Mouse (Mus musculus) midbrain, embryonic 13.5 days (tissue): ENCODE measurements around the gene Itih1. TPM values are rescaled to one million over a fixed set of nuclear protein-coding genes. Genes with fewer than 3 reads are reported as not detected.

Source experiments
- ATAC-seq: fragments of 200-750 bp; cut with Nextera tagmentation; 2 replicates; pipeline ENCODE4 v1.8.0; 2017; ENCODE audit warnings: mild to moderate bottlenecking, moderate TSS enrichment, moderate library complexity
- H3K27ac ChIP-seq: fragments of 300-500 bp; sonication (generic); 2 replicates; pipeline ENCODE4 v1.5.1; 2015; ENCODE audit warnings: inconsistent platforms, mild to moderate bottlenecking, moderate library complexity
- H3K27me3 ChIP-seq: fragments of 300-500 bp; sonication (generic); 2 replicates; pipeline ENCODE4 v1.6.1; 2015; ENCODE audit warnings: mild to moderate bottlenecking, inconsistent platforms
- H3K36me3 ChIP-seq: fragments of 300-500 bp; sonication (generic); 2 replicates; pipeline ENCODE4 v1.6.1; 2015; ENCODE audit warnings: mild to moderate bottlenecking, inconsistent platforms
- H3K4me1 ChIP-seq: fragments of 300-500 bp; sonication (generic); replicated peaks from 2 replicates; pipeline ENCODE4 v1.6.1; 2015; ENCODE audit warnings: inconsistent platforms
- H3K4me2 ChIP-seq: fragments of 300-500 bp; sonication (generic); replicated peaks from 2 replicates; pipeline ENCODE4 v1.6.1; 2015; ENCODE audit warnings: moderate library complexity, mild to moderate bottlenecking, inconsistent platforms
- H3K4me3 ChIP-seq: fragments of 300-500 bp; sonication (generic); replicated peaks from 2 replicates; pipeline ENCODE4 v1.5.1; 2015; ENCODE audit warnings: mild to moderate bottlenecking, inconsistent platforms
- H3K9ac ChIP-seq: fragments of 300-500 bp; sonication (generic); replicated peaks from 2 replicates; pipeline ENCODE4 v1.6.1; 2015; ENCODE audit warnings: mild to moderate bottlenecking, inconsistent platforms
- H3K9me3 ChIP-seq: fragments of 300-500 bp; sonication (generic); 2 replicates; pipeline ENCODE4 v1.6.1; 2016; ENCODE audit warnings: mild to moderate bottlenecking, inconsistent platforms
- WGBS: fragments of 180-500 bp; shearing (Covaris S2); methylation state at CpG from one replicate; pipeline ENCODE4 v1.1.7; 2015; 5-methylcytosine and 5-hydroxymethylcytosine counted together
- polyA plus RNA-seq: library from polyadenylated mRNA; unstranded; fragments of >200 nt; fragmentation: Nextera tagmentation; extraction: Ambion mirVana; gene quantifications from 2 replicates; pipeline ENCODE4 v1.2.1, GENCODE M21; 2015

Gene Itih1
- polyA plus RNA-seq, 1 experiment from 2014 or later = not detected

- no peak for ATAC-seq
- 88% methylated on average over 4 of the region's 4 CpGs for WGBS
- no peaks in the 10 kb centered on the region for H3K4me1 ChIP-seq
- H3K4me2 ChIP-seq = no peak overlapping the region
- no peaks in the 10 kb centered on the region for H3K9me3 ChIP-seq
- no peaks in the 10 kb centered on the region for H3K36me3 ChIP-seq
- H3K9ac ChIP-seq = no peak overlapping the region
- H3K27ac ChIP-seq = no peak overlapping the region
- H3K4me3 ChIP-seq = no peak overlapping the region
- no peaks in the 10 kb centered on the region for H3K27me3 ChIP-seq
Observed at GRCm38 (mm10) chr14:30930386-30930785, 12.7 kb downstream of the Itih1 start.

DNA sequence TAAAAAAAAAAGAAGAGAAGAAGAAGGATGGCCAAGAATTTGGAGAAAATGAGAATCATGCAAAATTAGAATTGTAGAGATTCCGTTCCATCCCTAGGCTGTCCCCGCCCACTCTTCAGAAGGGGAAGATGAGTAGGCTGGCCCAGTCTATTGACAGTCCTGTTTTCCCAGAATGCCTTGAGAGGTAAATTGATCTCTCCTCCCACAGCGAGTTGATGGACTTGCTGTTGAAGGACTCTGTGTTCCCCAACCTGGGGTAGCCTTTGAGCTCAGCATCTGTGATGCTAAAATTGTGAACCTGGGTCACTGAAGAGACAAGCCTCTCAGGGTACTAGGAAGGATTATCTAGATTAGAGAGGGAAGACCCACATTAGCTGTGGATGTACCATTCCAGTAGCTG is 17.6 kb downstream of the Itih1 start:
- no peak for ATAC-seq
- no peak overlapping the region for H3K4me3 ChIP-seq
- no peaks in the 10 kb centered on the region for H3K36me3 ChIP-seq
- WGBS = 93% methylated on average over 3 of the region's 3 CpGs
- no peaks in the 10 kb centered on the region for H3K9me3 ChIP-seq
- H3K9ac ChIP-seq = no peak overlapping the region
- H3K27ac ChIP-seq = no peak overlapping the region
- 0 out of 2 replicates have a peak, but pooled peaks cover 3% of the 10 kb centered on the region for H3K4me1 ChIP-seq
- no peaks in the 10 kb centered on the region for H3K27me3 ChIP-seq
- H3K4me2 ChIP-seq = no peak overlapping the region

GRCm38 (mm10) chr14:30923375-30924105 is 19.5 kb downstream of the Itih1 start, which contains the start of gene Itih3:
Itih3 (minus strand) TSS chr14:30923760.
- H3K36me3 ChIP-seq = no peaks in the 10 kb centered on the region
- H3K4me3 ChIP-seq = no peak within 1 kb of the TSS
- H3K9me3 ChIP-seq = no peaks in the 10 kb centered on the region
- H3K27ac ChIP-seq = no peak within 1 kb of the TSS
- ATAC-seq = no peak
- no peak within 1 kb of the TSS for H3K9ac ChIP-seq
- H3K27me3 ChIP-seq = no peaks in the 10 kb centered on the region
- no peak within 1 kb of the TSS for H3K4me2 ChIP-seq
- H3K4me1 ChIP-seq = 0 out of 2 replicates have a peak, but pooled peaks cover 3% of the 10 kb centered on the region
- WGBS = 77% methylated on average over 6 of the region's 6 CpGs

DNA sequence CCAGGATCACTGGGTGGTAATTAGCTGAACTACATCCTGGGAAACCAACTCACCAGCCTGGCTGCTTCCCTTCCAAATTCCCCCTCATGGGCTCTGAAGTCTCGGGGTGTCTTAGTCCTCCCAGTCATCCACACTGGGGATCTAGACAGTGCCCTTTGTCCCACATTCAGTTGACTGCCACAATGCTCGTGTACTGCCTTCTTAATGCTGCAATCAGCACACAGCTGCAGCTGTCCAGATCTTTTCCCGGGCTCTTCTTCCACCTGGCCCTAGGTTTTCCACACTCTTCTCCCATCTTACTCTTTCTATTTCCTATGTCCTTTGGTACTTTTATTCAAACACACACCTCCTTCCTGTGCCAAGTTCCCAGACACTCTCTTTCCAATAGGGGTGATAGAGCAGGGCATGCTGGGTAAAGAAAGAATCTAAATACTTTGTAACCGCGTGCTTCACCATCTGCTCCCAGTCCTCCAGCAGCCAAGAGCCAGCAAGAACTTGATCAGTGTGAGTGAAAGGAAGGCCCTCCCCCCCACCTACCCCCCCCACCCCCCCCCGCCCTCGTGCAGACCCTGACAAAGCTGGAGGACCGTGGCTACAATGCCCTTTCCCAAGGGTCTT is 20.9 kb downstream of the Itih1 start:
- no peaks in the 10 kb centered on the region for H3K36me3 ChIP-seq
- WGBS = 62% methylated on average over 7 of the region's 8 CpGs
- no peak for ATAC-seq
- no peak overlapping the region for H3K9ac ChIP-seq
- 0 out of 2 replicates have a peak, but pooled peaks cover 3% of the 10 kb centered on the region for H3K4me1 ChIP-seq
- H3K9me3 ChIP-seq = no peaks in the 10 kb centered on the region
- H3K4me3 ChIP-seq = no peak overlapping the region
- H3K27me3 ChIP-seq = no peaks in the 10 kb centered on the region
- no peak overlapping the region for H3K4me2 ChIP-seq
- no peak overlapping the region for H3K27ac ChIP-seq

GRCm38 (mm10) chr14:30916516-30916915 is 26.6 kb downstream of the Itih1 start:
- no peaks in the 10 kb centered on the region for H3K27me3 ChIP-seq
- H3K4me2 ChIP-seq = no peak overlapping the region
- no peak overlapping the region for H3K9ac ChIP-seq
- H3K9me3 ChIP-seq = no peaks in the 10 kb centered on the region
- ATAC-seq = no peak
- no peaks in the 10 kb centered on the region for H3K4me1 ChIP-seq
- H3K36me3 ChIP-seq = no peaks in the 10 kb centered on the region
- no peak overlapping the region for H3K27ac ChIP-seq
- no peak overlapping the region for H3K4me3 ChIP-seq
- WGBS = 95% methylated on average over 1 of the region's 1 CpGs

DNA sequence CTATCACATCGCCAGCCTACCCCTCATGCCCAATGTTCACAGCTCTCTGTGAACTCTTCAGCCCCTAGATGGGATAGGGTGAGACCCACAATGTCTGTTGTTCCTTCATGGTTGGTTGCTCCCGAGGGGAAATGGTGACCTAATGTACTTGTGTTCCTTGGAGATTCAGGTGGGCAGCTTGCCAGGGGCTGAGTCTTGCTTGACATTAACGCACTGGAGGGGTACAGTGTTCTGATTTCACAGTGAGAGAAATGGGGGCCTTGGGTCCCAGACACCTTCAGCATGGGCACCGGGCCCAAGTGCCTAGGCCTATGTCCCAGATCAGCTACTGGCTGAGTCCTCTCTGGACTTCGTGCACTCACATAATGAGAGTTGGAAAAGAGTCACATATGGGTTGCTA is 29.7 kb downstream of the Itih1 start:
- Histone ChIP-seq H3K4me3 (no peak overlapping the region), H3K27ac (no peak overlapping the region), H3K9ac (no peak overlapping the region), H3K27me3 (no peaks in the 10 kb centered on the region), H3K9me3 (no peaks in the 10 kb centered on the region), H3K4me2 (no peak overlapping the region), H3K36me3 (no peaks in the 10 kb centered on the region), H3K4me1 (no peaks in the 10 kb centered on the region)
- 94% methylated on average over 5 of the region's 5 CpGs for WGBS
- ATAC-seq = no peak

DNA sequence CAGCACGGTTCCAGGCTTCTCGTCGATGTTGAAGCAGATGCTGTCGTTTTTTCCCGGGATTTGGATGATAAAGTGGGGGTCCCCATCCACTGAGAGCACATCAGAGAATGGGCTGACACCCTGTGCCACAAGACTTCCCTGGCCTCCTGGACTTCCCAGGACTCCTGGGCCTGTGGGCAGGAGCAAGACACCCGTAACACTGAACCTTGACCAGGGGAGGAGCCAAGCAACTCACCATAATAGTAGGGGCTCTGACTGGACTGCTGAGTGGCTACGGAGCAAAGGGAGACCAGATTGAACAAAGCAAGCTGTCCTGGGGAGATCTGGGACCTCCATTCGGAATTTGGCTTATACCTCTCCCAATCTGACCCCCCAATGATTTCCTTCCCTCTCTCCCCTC is 30.4 kb downstream of the Itih1 start:
- WGBS = 85% methylated on average over 8 of the region's 8 CpGs
- H3K4me2 ChIP-seq = no peak overlapping the region
- H3K9ac ChIP-seq = no peak overlapping the region
- H3K4me3 ChIP-seq = no peak overlapping the region
- no peaks in the 10 kb centered on the region for H3K27me3 ChIP-seq
- no peaks in the 10 kb centered on the region for H3K9me3 ChIP-seq
- H3K36me3 ChIP-seq = no peaks in the 10 kb centered on the region
- H3K27ac ChIP-seq = no peak overlapping the region
- no peak for ATAC-seq
- no peaks in the 10 kb centered on the region for H3K4me1 ChIP-seq

DNA sequence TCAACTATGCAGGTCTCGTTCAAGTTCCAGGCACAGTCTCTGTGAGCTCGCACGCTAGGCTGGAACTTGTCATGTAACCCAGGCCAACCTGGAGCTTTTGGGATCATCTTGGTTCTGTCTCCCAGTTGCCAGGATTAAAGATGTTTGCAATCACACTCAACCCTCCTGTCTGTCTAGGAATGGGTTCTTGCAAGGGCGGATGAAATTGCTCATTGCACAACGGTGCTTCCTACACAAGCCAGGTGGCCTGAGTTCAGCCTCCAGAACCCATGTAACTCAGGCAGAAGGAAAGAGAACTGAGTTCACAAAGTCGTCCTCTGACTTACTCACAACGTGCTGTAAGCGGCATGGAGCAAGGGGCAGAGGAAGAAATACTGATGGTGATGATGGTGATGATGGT is 31.9 kb downstream of the Itih1 start:
- H3K4me3 ChIP-seq = no peak overlapping the region
- H3K27ac ChIP-seq = no peak overlapping the region
- H3K9ac ChIP-seq = no peak overlapping the region
- H3K4me1 ChIP-seq = no peaks in the 10 kb centered on the region
- no peak overlapping the region for H3K4me2 ChIP-seq
- WGBS = 93% methylated on average over 8 of the region's 8 CpGs
- ATAC-seq = no peak
- no peaks in the 10 kb centered on the region for H3K9me3 ChIP-seq
- H3K27me3 ChIP-seq = no peaks in the 10 kb centered on the region
- no peaks in the 10 kb centered on the region for H3K36me3 ChIP-seq

- no peaks in the 10 kb centered on the region for H3K4me1 ChIP-seq
- no peaks in the 10 kb centered on the region for H3K27me3 ChIP-seq
- WGBS = 93% methylated on average over 3 of the region's 3 CpGs
- no peak overlapping the region for H3K4me2 ChIP-seq
- no peak overlapping the region for H3K9ac ChIP-seq
- no peaks in the 10 kb centered on the region for H3K36me3 ChIP-seq
- no peak overlapping the region for H3K27ac ChIP-seq
- H3K9me3 ChIP-seq = no peaks in the 10 kb centered on the region
- ATAC-seq = no peak
- no peak overlapping the region for H3K4me3 ChIP-seq
Observed at GRCm38 (mm10) chr14:30907814-30908265, 35.2 kb downstream of the Itih1 start.

DNA sequence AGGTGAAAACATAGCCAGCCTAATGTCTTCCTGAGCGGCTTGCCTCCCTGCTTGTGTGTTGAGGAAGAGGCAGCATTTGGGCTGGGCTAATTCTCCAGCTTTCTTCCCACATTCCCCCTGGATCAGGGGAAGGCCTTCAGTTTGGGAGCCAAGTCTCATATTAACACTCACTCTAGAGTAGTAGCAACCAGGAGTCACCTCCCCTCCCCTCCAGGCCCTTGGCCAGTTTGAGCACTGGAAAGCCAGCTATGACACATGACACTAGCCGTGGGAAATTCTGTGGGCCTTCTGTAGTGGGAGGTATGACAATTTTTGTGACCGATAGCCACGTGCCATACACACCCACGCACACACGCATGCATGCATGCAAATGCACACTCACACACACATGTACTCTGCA is 37.1 kb downstream of the Itih1 start:
- no peaks in the 10 kb centered on the region for H3K36me3 ChIP-seq
- no peaks in the 10 kb centered on the region for H3K4me1 ChIP-seq
- H3K4me2 ChIP-seq = no peak overlapping the region
- no peak for ATAC-seq
- no peaks in the 10 kb centered on the region for H3K9me3 ChIP-seq
- H3K4me3 ChIP-seq = no peak overlapping the region
- no peaks in the 10 kb centered on the region for H3K27me3 ChIP-seq
- no peak overlapping the region for H3K27ac ChIP-seq
- 90% methylated on average over 6 of the region's 6 CpGs for WGBS
- no peak overlapping the region for H3K9ac ChIP-seq

DNA sequence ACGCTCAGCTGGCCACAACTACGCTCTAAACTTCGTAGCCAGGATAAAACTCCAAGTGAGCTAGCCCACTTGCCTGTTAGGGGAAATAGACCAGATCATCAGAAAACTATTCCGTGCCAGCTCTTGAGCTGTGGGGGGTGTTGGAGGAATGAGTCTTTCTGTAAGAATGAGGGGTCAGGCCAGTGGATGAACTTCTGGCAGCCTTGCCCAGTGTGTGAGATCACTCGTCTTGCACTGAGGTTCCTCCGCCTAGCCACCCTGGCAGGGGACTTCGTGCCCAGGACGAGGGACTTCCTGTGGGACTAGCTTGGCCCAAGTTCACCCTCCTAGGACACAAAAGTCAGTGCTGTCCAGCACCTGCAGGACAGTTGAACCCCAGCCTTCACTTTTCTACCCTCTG is 38.8 kb downstream of the Itih1 start:
- H3K9ac ChIP-seq = no peak overlapping the region
- H3K27ac ChIP-seq = no peak overlapping the region
- no peaks in the 10 kb centered on the region for H3K27me3 ChIP-seq
- 86% methylated on average over 8 of the region's 8 CpGs for WGBS
- H3K4me2 ChIP-seq = no peak overlapping the region
- H3K36me3 ChIP-seq = no peaks in the 10 kb centered on the region
- no peak overlapping the region for H3K4me3 ChIP-seq
- no peaks in the 10 kb centered on the region for H3K9me3 ChIP-seq
- peaks cover 11% of the 10 kb centered on the region; the same call in 1 of the 2 replicates for H3K4me1 ChIP-seq
- no peak for ATAC-seq

GRCm38 (mm10) chr14:30903036-30903435 is 40.1 kb downstream of the Itih1 start:
- 85% methylated on average over 3 of the region's 3 CpGs for WGBS

More at GRCm38 (mm10) chr14:30903036-30903435, 40.1 kb downstream of the Itih1 start:
- Histone ChIP-seq H3K4me2 (no peak overlapping the region), H3K9me3 (no peaks in the 10 kb centered on the region), H3K36me3 (no peaks in the 10 kb centered on the region), H3K9ac (no peak overlapping the region), H3K27me3 (no peaks in the 10 kb centered on the region), H3K27ac (no peak overlapping the region), H3K4me1 (peaks cover 11% of the 10 kb centered on the region; the same call in 1 of the 2 replicates), H3K4me3 (no peak overlapping the region)
- ATAC-seq = no peak
